Mouse (Mus musculus) G1E (cell line): ENCODE measurements around the gene Commd9. TPM values are rescaled to one million over a fixed set of nuclear protein-coding genes. Genes with fewer than 3 reads are reported as not detected.

Experiments
- ATAC-seq: 2 replicates; pipeline ENCODE4 v1.8.0; 2016; ENCODE audit warnings: mild to moderate bottlenecking; ENCODE audit not compliant: insufficient number of reproducible peaks, poor library complexity, low FRiP score, severe bottlenecking; ENCODE audit errors: extremely low read depth
- DNase-seq: peaks from one replicate; pipeline ENCODE4 v3.0.0; 2012; ENCODE audit warnings: low spot score
- H3K27me3 ChIP-seq: 2 replicates; pipeline ENCODE4 v1.6.1; 2012; ENCODE audit warnings: mild to moderate bottlenecking, low read length, inconsistent platforms; ENCODE audit not compliant: insufficient read depth
- H3K36me3 ChIP-seq: replicated peaks from 2 replicates; pipeline ENCODE3; 2012; ENCODE audit warnings: mild to moderate bottlenecking, inconsistent platforms
- H3K4me1 ChIP-seq: 2 replicates; pipeline ENCODE4 v1.6.1; 2012; ENCODE audit warnings: low read depth, low read length, inconsistent platforms, mixed read lengths; ENCODE audit not compliant: insufficient read depth
- H3K4me3 ChIP-seq: 2 replicates; pipeline ENCODE4 v1.5.1; 2012; ENCODE audit warnings: low read depth, mild to moderate bottlenecking, inconsistent platforms, low read length, moderate library complexity, mixed read lengths
- H3K9me3 ChIP-seq: replicated peaks from 2 replicates; pipeline ENCODE4 v1.6.1; 2012; ENCODE audit warnings: inconsistent platforms
- CTCF ChIP-seq: IDR thresholded peaks from 2 replicates; pipeline ENCODE4 v1.5.1; 2012; ENCODE audit warnings: low read depth, low read length, inconsistent platforms, mixed read lengths
- GATA1 ChIP-seq: IDR thresholded peaks from 2 replicates; pipeline ENCODE4 v1.6.1; 2012; ENCODE audit warnings: borderline replicate concordance, low read length, inconsistent platforms, mixed read lengths
- GATA2 ChIP-seq: IDR thresholded peaks from 2 replicates; pipeline ENCODE4 v1.6.1; 2012; ENCODE audit warnings: low read depth, low read length, inconsistent platforms, borderline replicate concordance
- POLR2AphosphoS5 ChIP-seq: IDR thresholded peaks from 2 replicates; pipeline ENCODE4 v1.6.1; 2012; ENCODE audit warnings: low read depth, low read length, inconsistent platforms; ENCODE audit not compliant: insufficient replicate concordance
- TAL1 ChIP-seq: conservative IDR thresholded peaks from 2 replicates; pipeline ENCODE4 v1.6.1; 2012; ENCODE audit warnings: low read depth, low read length, inconsistent platforms, mixed read lengths
- polyA plus RNA-seq: library from polyadenylated mRNA; stranded (reverse); fragments of >175 nt; gene quantifications from 2 replicates; pipeline ENCODE4 v1.2.3, GENCODE M21; 2012
- total RNA-seq, 2 experiments: library from RNA; stranded (forward) in 1 of 2; stranded (reverse) in 1 of 2; fragments of 200-1000 nt in 1 of 2; fragments of >200 nt in 1 of 2; fragmentation: Nextera tagmentation in 1 of 2; gene quantifications; 2 replicates each; pipeline ENCODE4 v1.2.3; 2014 to 2017

The Commd9 gene
- total and polyA plus RNA-seq, 3 experiments, result 5.1 to 80.9 (median 28.4) TPM

DNA sequence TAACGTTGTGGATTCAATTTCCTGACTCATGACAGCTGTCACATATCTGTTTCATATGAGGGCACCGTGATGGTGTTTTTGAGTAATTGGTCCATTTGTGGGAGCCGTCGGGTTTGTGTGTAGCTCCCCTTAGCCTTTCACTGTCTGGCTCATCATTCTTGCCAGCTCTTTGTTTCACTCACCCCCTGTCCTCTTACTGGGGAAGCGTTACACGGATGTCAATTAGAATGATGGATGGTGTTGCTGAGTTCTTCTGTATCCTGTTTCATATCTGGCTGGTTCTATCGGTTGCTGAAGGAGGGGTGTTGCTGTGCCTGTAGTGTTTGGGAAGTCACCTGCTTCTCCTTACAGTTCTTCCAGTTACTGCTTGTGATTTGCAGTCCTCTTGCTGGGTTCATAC lies 5.1 kb downstream of the Commd9 start:
- no peak for ATAC-seq
- Histone ChIP-seq H3K4me3 (no peak overlapping the region), H3K9me3 (no peaks in the 10 kb centered on the region), H3K27me3 (no peaks in the 10 kb centered on the region), H3K4me1 (peaks cover 14% of the 10 kb centered on the region), H3K36me3 (peaks cover 46% of the 10 kb centered on the region)
- DNase-seq, result no peak
- TF ChIP-seq CTCF, result no peak

DNA sequence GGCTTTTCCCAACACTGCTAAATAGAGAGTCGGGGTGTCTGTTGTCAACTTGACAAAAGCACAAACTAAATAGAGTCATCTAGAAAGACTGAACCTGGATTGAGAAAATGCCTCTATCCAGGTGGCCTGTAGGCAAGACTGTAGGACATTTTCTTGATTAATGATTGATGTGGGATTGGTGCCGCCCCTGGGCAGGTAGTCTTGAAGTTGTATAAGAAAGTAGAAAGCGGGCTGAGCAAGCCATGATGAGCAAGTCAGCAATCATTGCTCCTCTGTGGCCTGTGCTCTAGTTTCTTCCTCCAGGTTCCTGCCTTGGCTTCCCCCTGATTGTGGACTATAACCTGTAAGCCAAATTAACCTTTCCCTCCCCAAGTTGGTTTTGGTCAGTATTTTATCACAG lies 8.1 kb downstream of the Commd9 start:
- Histone ChIP-seq H3K4me1 (no peaks in the 10 kb centered on the region), H3K36me3 (peaks cover 66% of the 10 kb centered on the region), H3K27me3 (no peaks in the 10 kb centered on the region), H3K4me3 (no peak overlapping the region), H3K9me3 (no peaks in the 10 kb centered on the region)
- DNase-seq (no peak), ATAC-seq (no peak)
- TF ChIP-seq GATA1 (no peak), POLR2AphosphoS5 (no peak)

DNA sequence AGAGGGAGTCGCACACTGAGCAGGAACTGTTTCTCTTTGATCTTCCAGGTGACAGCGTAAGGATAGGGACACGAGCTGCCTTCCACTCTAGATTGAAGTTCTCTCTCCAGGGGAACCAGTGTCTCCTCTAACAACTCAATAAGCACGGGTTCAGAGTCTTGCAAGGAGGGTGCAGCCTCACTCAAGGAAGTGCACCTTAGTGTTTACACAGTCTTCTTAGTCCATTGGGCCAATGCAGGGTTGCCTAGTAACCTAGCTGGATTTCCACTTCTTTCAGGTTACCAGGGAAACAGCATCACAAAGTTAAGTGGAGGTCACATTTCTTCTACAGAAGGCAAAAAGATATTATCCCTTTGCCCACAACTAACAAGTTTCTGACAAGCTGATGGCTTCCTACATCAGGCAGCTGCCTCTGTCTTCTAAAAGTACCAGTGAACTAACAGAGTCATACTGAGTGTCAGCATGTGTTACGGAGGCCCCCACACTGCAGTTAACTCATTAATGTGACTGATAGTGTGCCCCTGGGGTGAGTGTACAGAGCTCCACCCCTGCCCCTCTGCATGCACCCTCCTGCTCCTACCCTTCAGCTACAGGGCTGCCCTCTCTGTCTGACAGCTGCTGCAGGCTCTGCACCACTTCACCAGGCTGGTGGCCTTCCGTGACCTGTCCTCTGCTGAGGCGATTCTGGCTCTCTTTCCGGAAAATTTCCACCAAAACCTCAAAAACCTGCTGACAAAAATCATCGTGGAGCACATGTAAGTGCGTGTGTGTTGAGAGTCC lies 10.6 kb downstream of the Commd9 start:
- TF ChIP-seq GATA2, result no peak
- H3K4me3 ChIP-seq, result no peak overlapping the region
- no peaks in the 10 kb centered on the region for H3K4me1 ChIP-seq
- DNase-seq, result no peak
- no peak for ATAC-seq
- no peaks in the 10 kb centered on the region for H3K9me3 ChIP-seq
- H3K36me3 ChIP-seq, result peaks cover 83% of the 10 kb centered on the region
- H3K27me3 ChIP-seq, result no peaks in the 10 kb centered on the region

DNA sequence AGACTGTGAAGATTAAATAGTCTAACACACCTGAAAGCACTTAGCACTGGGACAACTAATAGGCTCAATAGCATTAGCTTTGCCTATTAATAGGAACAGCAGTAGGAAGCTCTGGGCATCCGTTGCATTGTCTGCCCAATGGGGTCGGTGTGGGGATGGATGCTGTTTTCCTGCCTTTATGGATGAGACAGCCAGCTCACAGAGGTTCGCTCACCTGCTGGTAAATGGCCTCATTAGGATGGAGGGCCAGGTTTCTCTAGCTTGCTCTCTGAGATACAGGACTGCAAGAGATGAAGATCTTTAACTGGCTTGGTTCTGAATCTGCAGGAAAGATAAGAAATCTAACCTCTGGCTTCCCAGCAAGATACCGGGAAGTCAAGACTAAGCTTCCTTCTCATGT lies 16.1 kb downstream of the Commd9 start:
- Histone ChIP-seq H3K4me3 (no peak overlapping the region), H3K27me3 (peaks cover 2% of the 10 kb centered on the region; the same call in 1 of the 2 replicates), H3K9me3 (no peaks in the 10 kb centered on the region), H3K4me1 (peaks cover 7% of the 10 kb centered on the region), H3K36me3 (peaks cover 50% of the 10 kb centered on the region)
- no peak for TF ChIP-seq CTCF
- no peak for TF ChIP-seq POLR2AphosphoS5
- TF ChIP-seq TAL1, result no peak
- no peak for TF ChIP-seq GATA2
- no peak for TF ChIP-seq GATA1
- DNase-seq (no peak), ATAC-seq (no peak)

DNA sequence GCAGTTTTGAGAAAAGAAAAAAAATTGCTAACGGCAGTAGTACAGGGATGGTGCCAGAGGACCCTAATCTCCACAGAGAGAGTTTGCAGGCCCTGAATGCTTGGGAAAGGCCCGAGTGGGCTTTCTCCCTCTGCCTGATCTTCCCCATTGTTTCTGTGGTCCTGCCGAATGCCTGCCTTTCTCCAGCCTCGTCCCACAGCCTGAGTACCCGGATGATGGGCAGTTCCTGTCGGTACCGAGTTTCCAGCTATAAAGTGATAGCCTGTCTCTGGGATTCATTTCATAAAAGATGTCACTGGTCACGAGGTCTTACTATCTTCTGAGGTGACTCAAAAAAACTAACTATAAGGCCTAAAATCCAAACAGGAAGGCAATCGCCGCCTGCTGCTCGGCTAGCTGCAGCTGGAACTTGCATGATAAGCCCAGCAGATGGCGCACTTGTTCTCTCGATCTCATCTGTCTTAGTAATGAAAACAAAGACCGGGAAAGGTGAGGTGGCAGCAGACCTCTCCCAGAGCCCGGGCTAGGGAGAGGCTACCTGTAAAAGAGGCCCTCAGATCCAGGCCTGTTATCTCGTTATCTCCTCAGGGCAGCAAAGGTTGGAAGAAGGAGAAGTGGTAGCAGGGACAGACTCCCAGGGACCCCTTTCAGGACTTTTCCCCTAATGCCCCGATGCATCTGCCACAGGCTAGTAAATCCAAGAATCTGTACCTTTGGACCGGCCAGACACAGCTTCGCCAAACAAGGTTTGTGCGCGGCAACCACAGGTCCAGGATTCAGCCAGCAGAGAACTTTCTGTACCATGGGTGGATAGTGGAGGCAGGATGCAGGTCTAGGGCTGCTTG lies 19.7 kb downstream of the Commd9 start:
- H3K4me3 ChIP-seq, result no peak overlapping the region
- DNase-seq (peak; percentile 53), ATAC-seq (no peak)

DNA sequence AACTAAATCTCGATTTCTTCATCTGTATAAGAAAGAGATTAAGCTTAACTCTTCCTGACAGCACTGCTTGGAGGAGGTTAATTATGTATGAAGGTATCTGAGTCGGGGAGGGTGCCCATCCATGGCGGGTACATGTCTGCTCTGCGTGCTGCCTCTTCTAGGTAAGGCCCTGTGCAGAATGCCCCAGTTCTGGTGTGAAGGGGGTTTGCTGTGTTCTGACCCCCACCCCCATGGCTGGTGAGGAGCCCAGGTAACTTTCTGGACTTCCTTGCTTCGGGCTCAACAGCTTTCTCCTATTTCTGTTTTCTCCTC lies 20.3 kb downstream of the Commd9 start:
- Histone ChIP-seq H3K9me3 (no peaks in the 10 kb centered on the region), H3K4me3 (no peak overlapping the region), H3K4me1 (peaks cover 7% of the 10 kb centered on the region), H3K36me3 (peaks cover 12% of the 10 kb centered on the region), H3K27me3 (peaks cover 9% of the 10 kb centered on the region)
- DNase-seq (no peak), ATAC-seq (no peak)
- TF ChIP-seq TAL1 (no peak), CTCF (no peak), GATA1 (no peak), POLR2AphosphoS5 (no peak), GATA2 (no peak)

More for the DNA sequence above, 19.7 kb downstream of the Commd9 start:
- Histone ChIP-seq H3K27me3 (peaks cover 8% of the 10 kb centered on the region), H3K36me3 (peaks cover 18% of the 10 kb centered on the region), H3K9me3 (no peaks in the 10 kb centered on the region), H3K4me1 (peaks cover 7% of the 10 kb centered on the region)
- peak; percentile 69 for TF ChIP-seq CTCF
- TF ChIP-seq GATA2, result no peak
